Mouse (Mus musculus): ENCODE data around the gene Fads6. TPM values are rescaled to one million over a fixed set of nuclear protein-coding genes. Genes with fewer than 3 reads are reported as not detected.

The Fads6 gene
- polyA plus RNA-seq, 1 experiment = 57.3 TPM

GRCm38 (mm10) chr11:115275509-115275908 is 22.0 kb downstream of the Fads6 start:
- TF ChIP-seq CTCF (IDR thresholded peaks at IDR 0.05; ENCODE audit: borderline replicate concordance, insufficient read depth, low read depth, low read length) = no peak
- no peak for TF ChIP-seq POLR2A (IDR thresholded peaks at IDR 0.05; ENCODE audit: borderline replicate concordance, insufficient read depth, low read length)
- WGBS = 79% methylated on average over 6 of the region's 6 CpGs
- no peak overlapping the region for H3K4me3 ChIP-seq (replicated peaks; ENCODE audit: insufficient read depth, low read depth, low read length)

GRCm38 (mm10) chr11:115274771-115275170 is 22.7 kb downstream of the Fads6 start:
- H3K27ac ChIP-seq (ENCODE audit: insufficient read depth, low read length) = no peak overlapping the region
- H3K4me1 ChIP-seq (ENCODE audit: control insufficient read depth, insufficient read depth, low read length) = peaks cover 7% of the 10 kb centered on the region; the same call in 1 of the 2 replicates
- TF ChIP-seq CTCF (IDR thresholded peaks at IDR 0.05; ENCODE audit: borderline replicate concordance, insufficient read depth, low read depth, low read length) (no peak), POLR2A (IDR thresholded peaks at IDR 0.05; ENCODE audit: borderline replicate concordance, insufficient read depth, low read length) (no peak)
- no peak overlapping the region for H3K4me3 ChIP-seq (replicated peaks; ENCODE audit: insufficient read depth, low read depth, low read length)
- DNase-seq = no peak
- WGBS = 88% methylated on average over 6 of the region's 6 CpGs
- H3K27me3 ChIP-seq (ENCODE audit: control insufficient read depth, insufficient read depth, low read length) = no peaks in the 10 kb centered on the region

More at GRCm38 (mm10) chr11:115275509-115275908, 22.0 kb downstream of the Fads6 start:
- peaks cover 4% of the 10 kb centered on the region; the same call in 1 of the 2 replicates for H3K4me1 ChIP-seq (ENCODE audit: control insufficient read depth, insufficient read depth, low read length)
- H3K27ac ChIP-seq (ENCODE audit: insufficient read depth, low read length) = no peak overlapping the region
- H3K27me3 ChIP-seq (ENCODE audit: control insufficient read depth, insufficient read depth, low read length) = no peaks in the 10 kb centered on the region
- DNase-seq = no peak

- 85% methylated on average over 7 of the region's 7 CpGs for WGBS
- no peak overlapping the region for H3K4me3 ChIP-seq (replicated peaks; ENCODE audit: insufficient read depth, low read depth, low read length)
- peaks cover 13% of the 10 kb centered on the region; the same call in 1 of the 2 replicates for H3K4me1 ChIP-seq (ENCODE audit: control insufficient read depth, insufficient read depth, low read length)
- TF ChIP-seq POLR2A (IDR thresholded peaks at IDR 0.05; ENCODE audit: borderline replicate concordance, insufficient read depth, low read length) (no peak), CTCF (IDR thresholded peaks at IDR 0.05; ENCODE audit: borderline replicate concordance, insufficient read depth, low read depth, low read length) (no peak)
- no peak overlapping the region for H3K27ac ChIP-seq (ENCODE audit: insufficient read depth, low read length)
- no peak for DNase-seq
- H3K27me3 ChIP-seq (ENCODE audit: control insufficient read depth, insufficient read depth, low read length) = no peaks in the 10 kb centered on the region
These were observed 23.3 kb downstream of the Fads6 start for GRCm38 (mm10) chr11:115274178-115274577.

GRCm38 (mm10) chr11:115273735-115274134 is 23.7 kb downstream of the Fads6 start:
- H3K4me3 ChIP-seq (replicated peaks; ENCODE audit: insufficient read depth, low read depth, low read length) = no peak overlapping the region
- TF ChIP-seq POLR2A (IDR thresholded peaks at IDR 0.05; ENCODE audit: borderline replicate concordance, insufficient read depth, low read length) = no peak
- no peak for TF ChIP-seq CTCF (IDR thresholded peaks at IDR 0.05; ENCODE audit: borderline replicate concordance, insufficient read depth, low read depth, low read length)
- H3K27me3 ChIP-seq (ENCODE audit: control insufficient read depth, insufficient read depth, low read length) = no peaks in the 10 kb centered on the region
- 80% methylated on average over 7 of the region's 7 CpGs for WGBS
- no peak overlapping the region for H3K27ac ChIP-seq (ENCODE audit: insufficient read depth, low read length)
- no peak for DNase-seq
- H3K4me1 ChIP-seq (ENCODE audit: control insufficient read depth, insufficient read depth, low read length) = peaks cover 18% of the 10 kb centered on the region; the same call in 1 of the 2 replicates

GRCm38 (mm10) chr11:115272894-115273498 is 24.5 kb downstream of the Fads6 start:
- WGBS = 64% methylated on average over 10 of the region's 10 CpGs
- no peak overlapping the region for H3K4me3 ChIP-seq (replicated peaks; ENCODE audit: insufficient read depth, low read depth, low read length)

GRCm38 (mm10) chr11:115271481-115271880 is 26.0 kb downstream of the Fads6 start:
- Histone ChIP-seq H3K4me1 (ENCODE audit: control insufficient read depth, insufficient read depth, low read length) (peaks cover 27% of the 10 kb centered on the region), H3K4me3 (replicated peaks; ENCODE audit: insufficient read depth, low read depth, low read length) (no peak overlapping the region), H3K27ac (ENCODE audit: insufficient read depth, low read length) (no peak overlapping the region), H3K27me3 (ENCODE audit: control insufficient read depth, insufficient read depth, low read length) (no peaks in the 10 kb centered on the region)
- no peak for DNase-seq
- 68% methylated on average over 10 of the region's 10 CpGs for WGBS
- TF ChIP-seq POLR2A (IDR thresholded peaks at IDR 0.05; ENCODE audit: borderline replicate concordance, insufficient read depth, low read length) (no peak), CTCF (IDR thresholded peaks at IDR 0.05; ENCODE audit: borderline replicate concordance, insufficient read depth, low read depth, low read length) (no peak)

More at GRCm38 (mm10) chr11:115272894-115273498, 24.5 kb downstream of the Fads6 start:
- H3K27me3 ChIP-seq (ENCODE audit: control insufficient read depth, insufficient read depth, low read length) = no peaks in the 10 kb centered on the region
- DNase-seq = no peak
- peaks cover 25% of the 10 kb centered on the region for H3K4me1 ChIP-seq (ENCODE audit: control insufficient read depth, insufficient read depth, low read length)
- H3K27ac ChIP-seq (ENCODE audit: insufficient read depth, low read length) = no peak overlapping the region
- TF ChIP-seq CTCF (IDR thresholded peaks at IDR 0.05; ENCODE audit: borderline replicate concordance, insufficient read depth, low read depth, low read length) (no peak), POLR2A (IDR thresholded peaks at IDR 0.05; ENCODE audit: borderline replicate concordance, insufficient read depth, low read length) (no peak)

GRCm38 (mm10) chr11:115271052-115271451 is 26.4 kb downstream of the Fads6 start:
- no peak for DNase-seq
- no peak overlapping the region for H3K27ac ChIP-seq (ENCODE audit: insufficient read depth, low read length)
- WGBS = 76% methylated on average over 9 of the region's 9 CpGs
- no peaks in the 10 kb centered on the region for H3K27me3 ChIP-seq (ENCODE audit: control insufficient read depth, insufficient read depth, low read length)
- no peak for TF ChIP-seq POLR2A (IDR thresholded peaks at IDR 0.05; ENCODE audit: borderline replicate concordance, insufficient read depth, low read length)
- TF ChIP-seq CTCF (IDR thresholded peaks at IDR 0.05; ENCODE audit: borderline replicate concordance, insufficient read depth, low read depth, low read length) = no peak
- peaks cover 27% of the 10 kb centered on the region for H3K4me1 ChIP-seq (ENCODE audit: control insufficient read depth, insufficient read depth, low read length)
- H3K4me3 ChIP-seq (replicated peaks; ENCODE audit: insufficient read depth, low read depth, low read length) = no peak overlapping the region
